Comparison of ENCODE assay signal across 8 mouse cellular contexts in the genomic region with DNA sequence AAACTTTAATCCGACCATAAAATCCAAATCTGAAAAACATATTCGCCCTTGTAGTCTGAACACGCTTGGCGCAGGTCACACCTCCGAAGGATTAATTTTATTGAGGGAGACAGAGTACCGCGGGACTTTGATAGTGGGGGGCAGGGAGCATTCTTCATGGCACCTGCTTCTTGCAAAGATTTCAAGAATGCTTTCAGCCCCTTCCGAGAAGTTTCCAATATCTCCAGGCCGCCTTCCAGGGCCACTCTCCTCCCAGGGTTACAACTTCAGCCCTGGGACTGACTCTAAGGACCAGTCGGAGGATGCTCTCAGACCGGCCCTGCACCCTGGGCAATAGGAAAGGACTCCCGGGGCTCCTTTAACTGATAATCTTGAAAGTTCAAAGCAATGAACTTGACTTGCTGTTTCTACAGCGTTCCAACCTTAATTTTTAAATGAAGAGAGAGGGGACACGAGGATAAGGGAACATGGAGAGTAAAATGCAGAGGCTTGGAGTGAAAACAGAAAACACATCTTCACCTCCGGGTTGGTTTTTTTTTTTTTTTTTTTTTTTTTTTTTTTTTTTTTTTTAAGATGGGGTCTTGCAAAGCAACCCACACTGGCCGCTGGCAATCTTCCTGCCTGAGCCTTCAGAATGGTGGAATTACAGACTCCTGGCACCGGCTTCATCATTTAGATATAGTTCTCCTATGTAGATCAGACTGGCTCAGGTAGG. TPM values are rescaled to one million over a fixed set of nuclear protein-coding genes. Genes with fewer than 3 reads are reported as not detected.
DNase-seq lines count a peak whose midpoint lies in the region; ATAC-seq and TF ChIP-seq lines count a peak whose summit lies in the region.

No protein-coding gene starts in this region.

- TF ChIP-seq POLR2A in CH12.LX (IDR thresholded peaks at IDR 0.05; ENCODE audit: low read depth, low read length): no peak

- H3K4me2 ChIP-seq in CH12.LX (ENCODE audit: insufficient read depth, low read depth, poor library complexity, severe bottlenecking): peak overlapping the region; percentile 38
- peak overlapping the region; percentile 52 for H3K4me2 ChIP-seq in forebrain, embryonic 14.5 days (ENCODE audit: low read length)
- H3K4me2 ChIP-seq in liver, embryonic 15.5 days: peak overlapping the region; percentile 65

- in situ Hi-C loops in CH12.LX (cut with MboI; ENCODE audit: low pct_ligation_motif_present, low pct_unique_long_range_greater_than_20kb, low sequenced_read_pairs): no loop called here

- peak overlapping the region; percentile 65 for H3K4me3 ChIP-seq in heart, embryonic 10.5 days
- H3K4me3 ChIP-seq in CH12.LX (replicated peaks in 1 of 3; ENCODE audit: low read depth in 2 of 3, low read length in 2 of 3, poor library complexity in 1 of 3): peak overlapping the region in 1 of 3 experiments; percentile 61
- H3K4me3 ChIP-seq in forebrain, embryonic 14.5 days (ENCODE audit: low read depth, low read length): peak overlapping the region; percentile 28
- peak overlapping the region; percentile 47 for H3K4me3 ChIP-seq in liver, embryonic 15.5 days (replicated peaks)

- no peak for DNase-seq in heart, embryonic 10.5 days (ENCODE audit: low spot score)
- DNase-seq in heart, postnatal 25 days (ENCODE audit: low spot score): no peak
- DNase-seq in CH12.LX (ENCODE audit: extremely low read depth): no peak
- DNase-seq in forebrain, embryonic 14.5 days (ENCODE audit: low spot score): no peak
- DNase-seq in adrenal gland, postnatal 36 days: no peak
- no peak for DNase-seq in adrenal gland, postnatal 14 days

- H3K79me2 ChIP-seq in CH12.LX (replicated peaks; ENCODE audit: control insufficient read depth, extremely low read depth, insufficient read depth, poor library complexity, severe bottlenecking): no peaks in the 10 kb centered on the region

- ATAC-seq in forebrain, embryonic 14.5 days: no peak
- ATAC-seq in liver, embryonic 15.5 days (ENCODE audit: insufficient read depth): no peak
- no peak for ATAC-seq in erythroblast, adult 5-6 weeks (replicated peaks; ENCODE audit: low FRiP score, poor library complexity, severe bottlenecking)

- 2% methylated on average over 17 of the region's 17 CpGs for WGBS in heart, embryonic 10.5 days
- WGBS in forebrain, embryonic 14.5 days: under 1% methylated on average over 17 of the region's 17 CpGs
- WGBS in liver, embryonic 15.5 days (ENCODE audit: insufficient replicate concordance): 3% methylated on average over 17 of the region's 17 CpGs

- no peaks in the 10 kb centered on the region for H3K9me3 ChIP-seq in heart, embryonic 10.5 days
- H3K9me3 ChIP-seq in CH12.LX (replicated peaks; ENCODE audit: low read length): no peaks in the 10 kb centered on the region
- H3K9me3 ChIP-seq in forebrain, embryonic 14.5 days (replicated peaks; ENCODE audit: control insufficient read depth, low read length): no peaks in the 10 kb centered on the region
- H3K9me3 ChIP-seq in liver, embryonic 15.5 days (replicated peaks): no peaks in the 10 kb centered on the region

- dilution Hi-C loops in CH12.LX (cut with MboI; ENCODE audit: extremely low pct_ligation_motif_present, extremely low pct_unique_long_range_greater_than_20kb, low sequenced_read_pairs): no loop called here

- no peak overlapping the region for H3K27ac ChIP-seq in heart, embryonic 10.5 days
- no peak overlapping the region for H3K27ac ChIP-seq in CH12.LX (ENCODE audit: insufficient read depth, low read depth)
- H3K27ac ChIP-seq in forebrain, embryonic 14.5 days (ENCODE audit: low read depth, low read length): no peak overlapping the region
- H3K27ac ChIP-seq in liver, embryonic 15.5 days (replicated peaks): no peak overlapping the region

- peaks cover 16% of the 10 kb centered on the region for H3K4me1 ChIP-seq in heart, embryonic 10.5 days
- 0 out of 4 replicates have a peak, but pooled peaks cover 0 to 3% of the 10 kb centered on the region in 2 experiments for H3K4me1 ChIP-seq in CH12.LX (ENCODE audit: control insufficient read depth in 1 of 2, insufficient read depth in 2 of 2)
- no peaks in the 10 kb centered on the region for H3K4me1 ChIP-seq in forebrain, embryonic 14.5 days (ENCODE audit: control insufficient read depth, insufficient read depth, low read length)
- 0 out of 2 replicates have a peak, but pooled peaks cover 10% of the 10 kb centered on the region for H3K4me1 ChIP-seq in liver, embryonic 15.5 days (replicated peaks)

- peaks cover 84% of the 10 kb centered on the region for H3K27me3 ChIP-seq in heart, embryonic 10.5 days (ENCODE audit: insufficient read depth, poor library complexity, severe bottlenecking)
- no peaks in the 10 kb centered on the region for H3K27me3 ChIP-seq in CH12.LX (replicated peaks)
- H3K27me3 ChIP-seq in forebrain, embryonic 14.5 days (replicated peaks; ENCODE audit: control insufficient read depth, insufficient read depth, low read length): peaks cover 78% of the 10 kb centered on the region
- H3K27me3 ChIP-seq in liver, embryonic 15.5 days: peaks cover 84% of the 10 kb centered on the region

- intact Hi-C loops in heart, postnatal 25 days (cut with DNase I): no loop called here

- TF ChIP-seq CTCF in CH12.LX (conservative IDR thresholded peaks at IDR 0.05 in 1 of 2, IDR thresholded peaks at IDR 0.05 in 1 of 2; ENCODE audit: low read depth in 2 of 2, low read length in 2 of 2): no peak

- TF ChIP-seq RAD21 in CH12.LX (IDR thresholded peaks at IDR 0.05; ENCODE audit: low read depth, low read length): no peak

- no peaks in the 10 kb centered on the region for H3K36me3 ChIP-seq in heart, embryonic 10.5 days
- no peaks in the 10 kb centered on the region for H3K36me3 ChIP-seq in CH12.LX (replicated peaks in 1 of 2; ENCODE audit: control insufficient read depth in 1 of 2, insufficient read depth in 1 of 2, low read length in 1 of 2)
- no peaks in the 10 kb centered on the region for H3K36me3 ChIP-seq in forebrain, embryonic 14.5 days (ENCODE audit: control insufficient read depth, insufficient read depth, low read length)
- H3K36me3 ChIP-seq in liver, embryonic 15.5 days (replicated peaks): no peaks in the 10 kb centered on the region

- TF ChIP-seq EP300 in CH12.LX (IDR thresholded peaks at IDR 0.05; ENCODE audit: low read length): no peak

- H3K9ac ChIP-seq in CH12.LX (ENCODE audit: insufficient read depth, low read depth): no peak overlapping the region
- H3K9ac ChIP-seq in forebrain, embryonic 14.5 days (ENCODE audit: low read length): no peak overlapping the region
- no peak overlapping the region for H3K9ac ChIP-seq in liver, embryonic 15.5 days

TF ChIP-seq in CH12.LX, 34 proteins besides CTCF, POLR2A, EP300 and RAD21:
- peak; percentile 78 for TF ChIP-seq ZNF384 (IDR thresholded peaks at IDR 0.05; ENCODE audit: low read depth, low read length)
- TF ChIP-seq POLR2AphosphoS2 (IDR thresholded peaks at IDR 0.05; ENCODE audit: low read depth, low read length): no peak
- no peak for TF ChIP-seq USF2 (conservative IDR thresholded peaks at IDR 0.05; ENCODE audit: low read depth, low read length)

RNA-seq across cellular contexts. Expression of gene Mnx1, which starts 9.8 kb away (rescaled TPM):
- 0.06 TPM in 1 of 2 replicates, not detected in the other for polyA plus RNA-seq in heart, embryonic 10.5 days (2016; fragmentation: Nextera tagmentation; extraction: Ambion mirVana)
- total RNA-seq in heart, postnatal 25 days (2021): not detected
- total RNA-seq in CH12.LX (2012; rRNA removed) (0.21 TPM in 1 of 2 replicates, not detected in the other), CH12.LX (2014; rRNA removed) (not detected in 2 replicates)
- polyA plus RNA-seq in CH12.LX (2012; ENCODE audit: insufficient read length, low read depth): 0.11 TPM in 1 of 2 replicates, not detected in the other
- not detected in 2 replicates for polyA plus RNA-seq in forebrain, embryonic 14.5 days (2014; fragmentation: Nextera tagmentation; extraction: Ambion mirVana)
- polyA plus RNA-seq in liver, embryonic 15.5 days (2015; fragmentation: Nextera tagmentation; extraction: Ambion mirVana): not detected in 2 replicates
- not detected for total RNA-seq in adrenal gland, postnatal 36 days (2021)
- not detected in 2 replicates for total RNA-seq in adrenal gland, postnatal 14 days (2021)
- total RNA-seq in erythroblast, adult 5-6 weeks (2015; ENCODE audit: low replicate concordance): not detected in 2 replicates
- not detected in 2 replicates for total RNA-seq in erythroblast, adult 5-6 weeks (2017; ENCODE audit: low replicate concordance)

RNA-seq across cellular contexts. Expression of gene Nom1, which starts 34.0 kb away (rescaled TPM):
- 25.3 and 29.5 TPM in 2 replicates for polyA plus RNA-seq in heart, embryonic 10.5 days (2016; fragmentation: Nextera tagmentation; extraction: Ambion mirVana)
- 10 to 100 TPM; 11.9 to 12.7 TPM for total RNA-seq in heart, postnatal 25 days (2021)
- 23.7 and 38.4 TPM in 2 replicates for total RNA-seq in CH12.LX (2012; rRNA removed)
- total RNA-seq in CH12.LX (2014; rRNA removed): 30.6 and 36.3 TPM in 2 replicates
- polyA plus RNA-seq in CH12.LX (2012; ENCODE audit: insufficient read length, low read depth): 28.6 and 33.1 TPM in 2 replicates
- 17.3 and 19.1 TPM in 2 replicates for polyA plus RNA-seq in forebrain, embryonic 14.5 days (2014; fragmentation: Nextera tagmentation; extraction: Ambion mirVana)
- 12.7 and 14.9 TPM in 2 replicates for polyA plus RNA-seq in liver, embryonic 15.5 days (2015; fragmentation: Nextera tagmentation; extraction: Ambion mirVana)
- 10 to 100 TPM; 36.3 to 42.3 TPM for total RNA-seq in adrenal gland, postnatal 36 days (2021)
- 27.7 and 32.4 TPM in 2 replicates for total RNA-seq in adrenal gland, postnatal 14 days (2021)
- 0.77 and 5.2 TPM in 2 replicates for total RNA-seq in erythroblast, adult 5-6 weeks (2015; ENCODE audit: low replicate concordance)
- total RNA-seq in erythroblast, adult 5-6 weeks (2017; ENCODE audit: low replicate concordance): 3.0 and 7.2 TPM in 2 replicates
